Mouse (Mus musculus) cerebellum, adult 8-10 months (tissue): ENCODE results near the gene Gm26558.

Experiments used
- DNase-seq: peaks from one replicate; pipeline ENCODE4 v3.0.0; 2022

The Gm26558 gene

GRCm38 (mm10) chr2:70645266-70645780 is 16.6 kb downstream of the Gm26558 start:
- no peak for DNase-seq

GRCm38 (mm10) chr2:70642971-70643565 is 18.8 kb downstream of the Gm26558 start:
- no peak for DNase-seq

GRCm38 (mm10) chr2:70640968-70641367 is 20.9 kb downstream of the Gm26558 start:
- no peak for DNase-seq

GRCm38 (mm10) chr2:70634028-70634690 is 27.7 kb downstream of the Gm26558 start:
- DNase-seq, result no peak

GRCm38 (mm10) chr2:70632412-70632811 is 29.5 kb downstream of the Gm26558 start:
- DNase-seq, result no peak

- no peak for DNase-seq
Measured at GRCm38 (mm10) chr2:70631321-70631720, 30.6 kb downstream of the Gm26558 start.

- DNase-seq, result no peak
Measured at GRCm38 (mm10) chr2:70629921-70630320, 32.0 kb downstream of the Gm26558 start.

GRCm38 (mm10) chr2:70629339-70629761 is 32.6 kb downstream of the Gm26558 start:
- DNase-seq, result no peak

GRCm38 (mm10) chr2:70628397-70628796 is 33.5 kb downstream of the Gm26558 start:
- DNase-seq, result no peak

GRCm38 (mm10) chr2:70625761-70626160 is 36.1 kb downstream of the Gm26558 start:
- no peak for DNase-seq

- no peak for DNase-seq
Measured at GRCm38 (mm10) chr2:70622244-70622643, 39.7 kb downstream of the Gm26558 start.

- peak; percentile 12 for DNase-seq
Measured at GRCm38 (mm10) chr2:70620225-70620624, 41.7 kb downstream of the Gm26558 start.

- DNase-seq, result no peak
Measured at GRCm38 (mm10) chr2:70619232-70619835, 42.6 kb downstream of the Gm26558 start.

- no peak for DNase-seq
Measured at GRCm38 (mm10) chr2:70616617-70617016, 45.3 kb downstream of the Gm26558 start.

- no peak for DNase-seq
Measured at GRCm38 (mm10) chr2:70616076-70616475, 45.8 kb downstream of the Gm26558 start.

- no peak for DNase-seq
Measured at GRCm38 (mm10) chr2:70614745-70615351, 47.1 kb downstream of the Gm26558 start.
